Mouse (Mus musculus) forebrain, embryonic 11.5 days (tissue): ENCODE data around the gene Col16a1. TPM values are rescaled to one million over a fixed set of nuclear protein-coding genes. Genes with fewer than 3 reads are reported as not detected.
A peak's percentile ranks its signal among the peaks of the same experiment; 100 is the strongest.

Experiments used
- ATAC-seq: fragments of 200-750 bp; cut with Nextera tagmentation; replicated peaks from 2 replicates; pipeline ENCODE4 v1.8.0; 2017; ENCODE audit warnings: moderate TSS enrichment; ENCODE audit not compliant: low FRiP score
- DNase-seq: peaks from one replicate; pipeline ENCODE4 v3.0.0-alpha.2; 2017; ENCODE audit warnings: low spot score
- H3K27ac ChIP-seq: fragments of 300-500 bp; sonication (generic); 2 replicates; pipeline ENCODE4 v1.5.1; 2014; ENCODE audit warnings: low read depth, low read length
- H3K27me3 ChIP-seq: fragments of 300-500 bp; sonication (generic); 2 replicates; pipeline ENCODE4 v1.6.1; 2014; ENCODE audit warnings: mild to moderate bottlenecking, low read length, mixed read lengths; ENCODE audit not compliant: control insufficient read depth, insufficient read depth
- H3K36me3 ChIP-seq: fragments of 300-500 bp; sonication (generic); 2 replicates; pipeline ENCODE4 v1.6.1; 2014; ENCODE audit warnings: mild to moderate bottlenecking, low read length, moderate library complexity, mixed read lengths; ENCODE audit not compliant: control insufficient read depth, insufficient read depth
- H3K4me1 ChIP-seq: fragments of 300-500 bp; sonication (generic); replicated peaks from 2 replicates; pipeline ENCODE4 v1.6.1; 2014; ENCODE audit warnings: low read length, mixed read lengths; ENCODE audit not compliant: control insufficient read depth, insufficient read depth
- H3K4me2 ChIP-seq: fragments of 300-500 bp; sonication (generic); 2 replicates; pipeline ENCODE4 v1.6.1; 2014; ENCODE audit warnings: low read depth, mild to moderate bottlenecking, low read length, moderate library complexity, mixed read lengths; ENCODE audit not compliant: severe bottlenecking
- H3K4me3 ChIP-seq: fragments of 300-500 bp; sonication (generic); 2 replicates; pipeline ENCODE4 v1.5.1; 2014; ENCODE audit warnings: low read depth, low read length
- H3K9ac ChIP-seq: fragments of 300-500 bp; sonication (generic); 2 replicates; pipeline ENCODE4 v1.6.1; 2014; ENCODE audit warnings: low read length
- H3K9me3 ChIP-seq: fragments of 300-500 bp; sonication (generic); 2 replicates; pipeline ENCODE4 v1.6.1; 2016; ENCODE audit warnings: low read length, mixed read lengths; ENCODE audit not compliant: control insufficient read depth
- WGBS: fragments of 180-500 bp; shearing (Covaris S2); extraction: QIAGEN DNeasy Blood & Tissue Kit; methylation state at CpG from one replicate; pipeline ENCODE4 v1.1.7; 2014; 5-methylcytosine and 5-hydroxymethylcytosine counted together
- polyA plus RNA-seq: library from polyadenylated mRNA; unstranded; fragments of >200 nt; fragmentation: Nextera tagmentation; extraction: Ambion mirVana; gene quantifications from 2 replicates; pipeline ENCODE4 v1.2.1, GENCODE M21; 2014

Col16a1 gene
- polyA plus RNA-seq, 1 experiment from 2014 or later = 5.9 TPM

DNA sequence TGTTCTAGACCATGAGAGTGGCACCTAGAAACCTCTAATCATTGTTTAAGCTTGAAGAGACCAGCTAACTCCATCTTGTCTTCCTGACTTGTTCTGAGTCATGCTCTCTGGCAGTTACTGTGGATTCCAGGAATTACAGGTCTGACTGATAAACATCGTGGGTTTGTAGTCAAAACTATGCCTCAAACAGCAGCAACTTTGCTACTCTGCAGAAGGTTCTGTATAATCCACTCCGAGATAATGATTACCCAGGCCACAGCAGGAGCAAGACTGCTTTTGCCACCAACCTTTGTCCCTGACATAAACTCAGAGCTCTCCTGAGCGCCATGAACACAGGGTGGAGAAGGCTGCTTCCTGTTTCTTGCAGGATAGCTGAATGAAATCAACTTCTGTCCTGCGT lies 56.9 kb downstream of the Col16a1 start:
- Histone ChIP-seq H3K36me3 (no peaks in the 10 kb centered on the region), H3K4me2 (no peak overlapping the region), H3K9me3 (no peaks in the 10 kb centered on the region), H3K27ac (no peak overlapping the region), H3K9ac (no peak overlapping the region), H3K4me3 (no peak overlapping the region), H3K4me1 (peaks cover 11% of the 10 kb centered on the region; the same call in 1 of the 2 replicates), H3K27me3 (no peaks in the 10 kb centered on the region)
- 85% methylated on average over 4 of the region's 4 CpGs for WGBS
- ATAC-seq (no peak), DNase-seq (no peak)

DNA sequence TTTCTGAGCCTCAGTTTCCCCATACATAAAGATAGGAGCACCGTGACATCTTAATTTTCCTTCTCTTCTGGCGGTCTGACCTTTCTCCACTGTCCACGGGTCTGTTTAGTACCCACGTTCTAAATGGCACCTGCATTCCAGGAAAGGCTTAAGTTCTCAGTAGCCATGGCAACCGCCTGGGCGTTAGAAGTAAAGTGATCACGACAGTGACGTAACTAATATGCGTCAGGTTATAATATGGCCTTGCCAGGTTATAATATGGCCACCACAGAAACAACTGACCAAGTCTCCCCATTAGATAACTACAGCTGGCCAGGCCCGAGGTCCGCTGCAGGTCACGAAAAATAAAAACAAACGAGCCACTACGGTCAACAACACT lies 59.4 kb downstream of the Col16a1 start:
- no peak overlapping the region for H3K27ac ChIP-seq
- DNase-seq (no peak), ATAC-seq (peak; percentile 77; the same call in 1 of the 2 replicates)
- H3K9ac ChIP-seq = peak overlapping the region; percentile 53
- H3K27me3 ChIP-seq = no peaks in the 10 kb centered on the region
- H3K4me1 ChIP-seq = peaks cover 4% of the 10 kb centered on the region; the same call in 1 of the 2 replicates
- peak overlapping the region; percentile 41; the same call in 1 of the 2 replicates for H3K4me2 ChIP-seq
- WGBS = 9% methylated on average over 14 of the region's 14 CpGs
- no peaks in the 10 kb centered on the region for H3K36me3 ChIP-seq
- H3K9me3 ChIP-seq = no peaks in the 10 kb centered on the region
- peak overlapping the region; percentile 86 for H3K4me3 ChIP-seq

GRCm38 (mm10) chr4:130107444-130108131 lies 59.9 kb downstream of the Col16a1 start:
- H3K4me1 ChIP-seq = peaks cover 4% of the 10 kb centered on the region; the same call in 1 of the 2 replicates
- H3K27me3 ChIP-seq = no peaks in the 10 kb centered on the region
- WGBS = 2% methylated on average over 39 of the region's 39 CpGs
- H3K36me3 ChIP-seq = no peaks in the 10 kb centered on the region
- peak overlapping the region; percentile 74 for H3K4me2 ChIP-seq
- peak; percentile 96 for ATAC-seq
- peak overlapping the region; percentile 53 for H3K9ac ChIP-seq
- H3K4me3 ChIP-seq = peak overlapping the region; percentile 86
- no peaks in the 10 kb centered on the region for H3K9me3 ChIP-seq
- H3K27ac ChIP-seq = no peak overlapping the region
- DNase-seq = peak; percentile 100

GRCm38 (mm10) chr4:130108929-130109328 lies 61.3 kb downstream of the Col16a1 start:
- no peaks in the 10 kb centered on the region for H3K27me3 ChIP-seq
- H3K9ac ChIP-seq = no peak overlapping the region
- H3K4me1 ChIP-seq = peaks cover 4% of the 10 kb centered on the region; the same call in 1 of the 2 replicates
- no peak for ATAC-seq
- no peaks in the 10 kb centered on the region for H3K9me3 ChIP-seq
- no peak overlapping the region for H3K4me2 ChIP-seq
- H3K4me3 ChIP-seq = no peak overlapping the region
- H3K27ac ChIP-seq = no peak overlapping the region
- no peaks in the 10 kb centered on the region for H3K36me3 ChIP-seq
- 83% methylated on average over 3 of the region's 3 CpGs for WGBS
- DNase-seq = no peak

DNA sequence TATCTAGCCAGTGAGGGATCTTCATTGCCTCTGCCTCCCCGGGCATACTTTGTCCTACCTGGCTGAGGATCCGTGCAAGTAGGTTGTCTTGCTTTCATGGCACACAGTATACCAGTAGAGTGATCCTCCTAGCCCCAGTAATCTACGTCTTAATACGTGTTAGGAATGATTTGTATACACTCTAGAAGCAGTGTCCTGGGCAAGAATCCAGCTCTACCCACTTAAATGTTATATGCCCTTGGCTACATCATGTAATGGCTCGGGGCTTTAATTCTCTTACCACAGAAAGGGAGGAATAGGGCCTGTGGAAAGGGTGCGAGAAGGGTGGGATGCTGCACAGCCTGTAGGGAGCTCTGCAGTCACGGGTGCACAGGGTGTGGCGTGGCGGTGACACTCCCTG lies 62.0 kb downstream of the Col16a1 start:
- no peak overlapping the region for H3K4me3 ChIP-seq
- H3K27me3 ChIP-seq = no peaks in the 10 kb centered on the region
- DNase-seq (no peak), ATAC-seq (no peak)
- WGBS = 92% methylated on average over 9 of the region's 9 CpGs
- H3K27ac ChIP-seq = no peak overlapping the region
- H3K4me2 ChIP-seq = no peak overlapping the region
- no peaks in the 10 kb centered on the region for H3K9me3 ChIP-seq
- H3K9ac ChIP-seq = no peak overlapping the region
- H3K4me1 ChIP-seq = peaks cover 4% of the 10 kb centered on the region; the same call in 1 of the 2 replicates
- H3K36me3 ChIP-seq = no peaks in the 10 kb centered on the region

- Histone ChIP-seq H3K4me1 (peaks cover 4% of the 10 kb centered on the region; the same call in 1 of the 2 replicates), H3K27me3 (no peaks in the 10 kb centered on the region), H3K9me3 (no peaks in the 10 kb centered on the region), H3K36me3 (no peaks in the 10 kb centered on the region), H3K27ac (no peak overlapping the region), H3K4me3 (no peak overlapping the region), H3K9ac (no peak overlapping the region), H3K4me2 (no peak overlapping the region)
- no peak for ATAC-seq
- 86% methylated on average over 7 of the region's 7 CpGs for WGBS
- DNase-seq = no peak
These were observed 62.5 kb downstream of the Col16a1 start for GRCm38 (mm10) chr4:130110091-130110490.

DNA sequence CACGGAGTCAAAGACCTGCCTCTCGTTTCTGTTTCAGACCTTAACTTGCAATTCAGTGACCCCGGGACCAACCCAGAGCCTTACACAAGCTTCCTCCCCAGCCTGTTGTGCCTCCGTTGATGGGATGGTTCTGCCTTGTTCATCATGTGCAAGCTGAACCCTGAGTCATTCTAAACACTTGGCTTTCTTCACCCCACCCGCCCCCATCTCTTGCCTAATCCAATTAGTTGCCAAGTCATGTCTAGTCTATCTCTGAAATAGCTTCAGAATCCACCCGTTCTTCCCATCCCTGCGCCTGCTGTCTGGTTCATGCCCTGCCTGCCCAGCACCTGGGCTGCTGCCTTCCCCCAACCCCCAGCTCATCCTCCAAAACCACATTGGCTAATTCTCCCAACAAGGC lies 64.7 kb downstream of the Col16a1 start:
- DNase-seq (no peak), ATAC-seq (no peak)
- no peaks in the 10 kb centered on the region for H3K36me3 ChIP-seq
- WGBS = 84% methylated on average over 7 of the region's 7 CpGs
- H3K27me3 ChIP-seq = no peaks in the 10 kb centered on the region
- H3K4me3 ChIP-seq = no peak overlapping the region
- no peak overlapping the region for H3K27ac ChIP-seq
- no peak overlapping the region for H3K4me2 ChIP-seq
- H3K9me3 ChIP-seq = no peaks in the 10 kb centered on the region
- H3K9ac ChIP-seq = no peak overlapping the region
- 0 out of 2 replicates have a peak, but pooled peaks cover 4% of the 10 kb centered on the region for H3K4me1 ChIP-seq

DNA sequence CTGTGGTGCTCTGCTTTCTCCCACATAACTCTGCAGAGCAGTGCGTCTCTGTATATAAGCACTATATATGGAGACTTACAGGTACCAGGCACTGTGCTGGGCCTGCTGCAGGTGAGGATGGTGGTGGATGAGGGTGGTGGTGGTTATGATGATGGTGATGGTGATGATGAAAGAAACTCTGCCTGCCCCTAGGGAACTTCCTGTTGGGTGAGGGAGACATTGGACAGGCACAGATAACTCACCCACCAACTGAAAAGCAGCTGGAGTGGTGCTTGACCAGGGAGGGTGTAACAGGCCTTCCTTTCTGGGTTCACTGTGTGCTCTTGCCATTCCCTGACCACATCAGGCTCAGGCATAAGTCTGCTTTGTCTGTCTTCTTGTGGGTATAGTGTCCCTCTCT lies 65.1 kb downstream of the Col16a1 start:
- H3K27me3 ChIP-seq = no peaks in the 10 kb centered on the region
- no peak overlapping the region for H3K9ac ChIP-seq
- H3K4me2 ChIP-seq = no peak overlapping the region
- 94% methylated on average over 1 of the region's 1 CpGs for WGBS
- H3K27ac ChIP-seq = no peak overlapping the region
- 0 out of 2 replicates have a peak, but pooled peaks cover 4% of the 10 kb centered on the region for H3K4me1 ChIP-seq
- ATAC-seq (no peak), DNase-seq (no peak)
- no peaks in the 10 kb centered on the region for H3K36me3 ChIP-seq
- H3K9me3 ChIP-seq = no peaks in the 10 kb centered on the region
- no peak overlapping the region for H3K4me3 ChIP-seq

DNA sequence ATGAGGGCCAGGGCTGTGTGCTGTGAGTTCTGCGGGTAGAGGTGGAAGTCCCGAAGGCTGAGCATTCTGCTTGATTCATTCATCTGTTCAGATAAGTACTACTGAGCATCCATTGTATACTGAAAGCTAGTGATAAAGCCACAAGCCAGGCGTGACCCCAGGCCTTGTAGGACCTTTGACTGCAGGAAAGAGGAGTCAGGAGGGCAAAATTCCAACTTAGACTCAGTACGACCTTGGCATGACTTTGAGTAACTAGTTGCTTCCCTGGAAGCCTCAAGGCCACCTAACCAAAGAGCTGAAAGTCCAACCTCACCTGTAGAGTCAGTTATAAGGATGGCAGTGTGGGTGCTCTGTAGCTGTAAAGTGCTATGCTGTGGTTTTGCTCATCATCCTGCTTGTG lies 73.1 kb downstream of the Col16a1 start:
- H3K36me3 ChIP-seq = no peaks in the 10 kb centered on the region; the same call in 1 of the 2 replicates
- no peaks in the 10 kb centered on the region for H3K9me3 ChIP-seq
- H3K4me2 ChIP-seq = no peak overlapping the region
- ATAC-seq (no peak), DNase-seq (no peak)
- no peak overlapping the region for H3K27ac ChIP-seq
- no peak overlapping the region for H3K4me3 ChIP-seq
- H3K27me3 ChIP-seq = no peaks in the 10 kb centered on the region
- 84% methylated on average over 4 of the region's 4 CpGs for WGBS
- no peak overlapping the region for H3K9ac ChIP-seq
- H3K4me1 ChIP-seq = no peaks in the 10 kb centered on the region
